Mouse (Mus musculus): ENCODE data around the gene Galnt7. TPM values are rescaled to one million over a fixed set of nuclear protein-coding genes. Genes with fewer than 3 reads are reported as not detected.

Gene Galnt7
- total and polyA plus RNA-seq, 3 experiments, result 26.7 to 33.5 (median 32.7) TPM

- in situ Hi-C loops (cut with MboI; ENCODE audit: low pct_ligation_motif_present, low pct_unique_long_range_greater_than_20kb, low sequenced_read_pairs), result no loop called here
Measured at GRCm38 (mm10) chr8:57610706-57611418, 42.0 kb downstream of the Galnt7 start.

GRCm38 (mm10) chr8:57602511-57602910, 50.3 kb downstream of the Galnt7 start:
- H3K79me2 ChIP-seq (replicated peaks; ENCODE audit: control insufficient read depth, extremely low read depth, insufficient read depth, poor library complexity, severe bottlenecking), result 0 out of 2 replicates have a peak, but pooled peaks cover 2% of the 10 kb centered on the region
- no peak overlapping the region for H3K9ac ChIP-seq (ENCODE audit: insufficient read depth, low read depth)
- no peaks in the 10 kb centered on the region for H3K27me3 ChIP-seq (replicated peaks)
- peaks cover 0 to 8% of the 10 kb centered on the region in 2 experiments for H3K36me3 ChIP-seq (replicated peaks in 1 of 2; ENCODE audit: control insufficient read depth in 1 of 2, insufficient read depth in 1 of 2, low read length in 1 of 2)
- peaks cover 0 to 7% of the 10 kb centered on the region in 2 experiments; a peak in 2 of 4 replicates for H3K4me1 ChIP-seq (ENCODE audit: control insufficient read depth in 1 of 2, insufficient read depth in 2 of 2)
- dilution Hi-C loops (cut with MboI; ENCODE audit: extremely low pct_ligation_motif_present, extremely low pct_unique_long_range_greater_than_20kb, low sequenced_read_pairs) (no loop called here), in situ Hi-C loops (cut with MboI; ENCODE audit: low pct_ligation_motif_present, low pct_unique_long_range_greater_than_20kb, low sequenced_read_pairs) (no loop called here)
- H3K9me3 ChIP-seq (replicated peaks; ENCODE audit: low read length), result no peaks in the 10 kb centered on the region
- no peak overlapping the region for H3K4me2 ChIP-seq (ENCODE audit: insufficient read depth, low read depth, poor library complexity, severe bottlenecking)
- H3K27ac ChIP-seq (ENCODE audit: insufficient read depth, low read depth), result no peak overlapping the region
- no peak for TF ChIP-seq MAZ (IDR thresholded peaks at IDR 0.05; ENCODE audit: low read depth, low read length)
- TF ChIP-seq ZC3H11A (IDR thresholded peaks at IDR 0.05; ENCODE audit: low read depth, low read length), result no peak
- TF ChIP-seq NRF1 (IDR thresholded peaks at IDR 0.05; ENCODE audit: low read depth, low read length), result no peak
- TF ChIP-seq JUN (IDR thresholded peaks at IDR 0.05; ENCODE audit: insufficient read depth, low read depth, low read length), result no peak
- no peak for TF ChIP-seq GABPA (IDR thresholded peaks at IDR 0.05; ENCODE audit: insufficient replicate concordance, low read depth, low read length)
- TF ChIP-seq EP300 (IDR thresholded peaks at IDR 0.05; ENCODE audit: low read length), result no peak
- TF ChIP-seq ZKSCAN1 (IDR thresholded peaks at IDR 0.05; ENCODE audit: borderline replicate concordance, low read depth, low read length), result no peak
- no peak for TF ChIP-seq USF1 (IDR thresholded peaks at IDR 0.05; ENCODE audit: low read depth, low read length)
- no peak for TF ChIP-seq ETS1 (conservative IDR thresholded peaks at IDR 0.05; ENCODE audit: low read depth, low read length)
- no peak for TF ChIP-seq PAX5 (IDR thresholded peaks at IDR 0.05; ENCODE audit: low read length)
- H3K4me3 ChIP-seq (replicated peaks in 1 of 3; ENCODE audit: low read depth in 2 of 3, low read length in 2 of 3, poor library complexity in 1 of 3), result no peak overlapping the region
- DNase-seq (ENCODE audit: extremely low read depth), result no peak

More at GRCm38 (mm10) chr8:57610706-57611418, 42.0 kb downstream of the Galnt7 start:
- Histone ChIP-seq H3K4me2 (ENCODE audit: insufficient read depth, low read depth, poor library complexity, severe bottlenecking) (no peak overlapping the region), H3K4me3 (replicated peaks in 1 of 3; ENCODE audit: low read depth in 2 of 3, low read length in 2 of 3, poor library complexity in 1 of 3) (no peak overlapping the region), H3K9me3 (replicated peaks; ENCODE audit: low read length) (no peaks in the 10 kb centered on the region), H3K79me2 (replicated peaks; ENCODE audit: control insufficient read depth, extremely low read depth, insufficient read depth, poor library complexity, severe bottlenecking) (peaks cover 6% of the 10 kb centered on the region), H3K27ac (ENCODE audit: insufficient read depth, low read depth) (no peak overlapping the region), H3K27me3 (replicated peaks) (no peaks in the 10 kb centered on the region), H3K4me1 (ENCODE audit: control insufficient read depth in 1 of 2, insufficient read depth in 2 of 2) (peaks cover 0 to 34% of the 10 kb centered on the region in 2 experiments; a peak in 2 of 4 replicates), H3K36me3 (replicated peaks in 1 of 2; ENCODE audit: control insufficient read depth in 1 of 2, insufficient read depth in 1 of 2, low read length in 1 of 2) (peaks cover 7 to 23% of the 10 kb centered on the region in 2 experiments), H3K9ac (ENCODE audit: insufficient read depth, low read depth) (no peak overlapping the region)
- TF ChIP-seq MEF2A (IDR thresholded peaks at IDR 0.05; ENCODE audit: borderline replicate concordance, low read depth, low read length), result no peak
- no peak for TF ChIP-seq NRF1 (IDR thresholded peaks at IDR 0.05; ENCODE audit: low read depth, low read length)
- TF ChIP-seq TBP (conservative IDR thresholded peaks at IDR 0.05; ENCODE audit: low read depth, low read length), result no peak
- TF ChIP-seq USF1 (IDR thresholded peaks at IDR 0.05; ENCODE audit: low read depth, low read length), result no peak
- no peak for TF ChIP-seq MXI1 (IDR thresholded peaks at IDR 0.05; ENCODE audit: low read depth, low read length)
- TF ChIP-seq ZMIZ1 (IDR thresholded peaks at IDR 0.05; ENCODE audit: low read depth, low read length), result no peak
- TF ChIP-seq E2F4 (IDR thresholded peaks at IDR 0.05; ENCODE audit: insufficient replicate concordance, low read depth, low read length), result no peak
- no peak for TF ChIP-seq CHD2 (IDR thresholded peaks at IDR 0.05; ENCODE audit: low read length)
- TF ChIP-seq UBTF (IDR thresholded peaks at IDR 0.05; ENCODE audit: low read depth, low read length), result no peak
- no peak for TF ChIP-seq GABPA (IDR thresholded peaks at IDR 0.05; ENCODE audit: insufficient replicate concordance, low read depth, low read length)
- no peak for TF ChIP-seq ELF1 (IDR thresholded peaks at IDR 0.05; ENCODE audit: low read depth, low read length)
- no peak for DNase-seq (ENCODE audit: extremely low read depth)
- dilution Hi-C loops (cut with MboI; ENCODE audit: extremely low pct_ligation_motif_present, extremely low pct_unique_long_range_greater_than_20kb, low sequenced_read_pairs), result no loop called here

All from CH12.LX (cell line).